Mouse (Mus musculus): ENCODE results near the gene Snx29. TPM values are rescaled to one million over a fixed set of nuclear protein-coding genes. Genes with fewer than 3 reads are reported as not detected.
"Not testable (repeated sequence)": the region's sequence is repeated elsewhere in the genome, so short reads cannot be mapped to it uniquely, and the experiment has no call there.

Snx29 gene
- polyA plus RNA-seq, 1 experiment from 2014 or later = 12.5 TPM

DNA sequence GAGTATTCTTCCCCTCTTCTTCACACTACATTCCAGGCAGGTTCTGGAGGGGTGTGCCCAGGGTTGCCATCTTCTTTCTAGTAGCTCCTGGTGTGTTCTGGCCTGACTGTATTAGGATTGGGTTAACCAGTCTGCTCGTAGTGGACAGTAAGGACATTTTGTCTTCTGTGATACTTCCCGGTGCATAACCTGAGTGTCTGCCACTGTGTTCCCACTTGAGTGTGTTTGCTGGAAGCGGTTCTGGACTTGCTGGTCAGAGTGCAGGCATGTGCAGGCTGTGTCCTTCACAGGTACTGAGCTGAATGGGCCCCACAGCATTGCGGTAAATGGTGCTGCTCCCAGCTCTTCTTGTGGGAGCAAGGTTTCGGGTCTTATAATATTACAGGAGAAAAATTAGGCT is 125.2 kb downstream of the Snx29 start:
- H3K36me3 ChIP-seq = peaks cover 12% of the 10 kb centered on the region; the same call in 1 of the 2 replicates
- DNase-seq (ENCODE audit: low spot score) = no peak
- WGBS = 92% methylated on average over 5 of the region's 5 CpGs
- no peaks in the 10 kb centered on the region for H3K4me1 ChIP-seq
- no peak overlapping the region for H3K27ac ChIP-seq
- no peak overlapping the region for H3K4me3 ChIP-seq
- no peaks in the 10 kb centered on the region for H3K9me3 ChIP-seq (replicated peaks)
- no peaks in the 10 kb centered on the region for H3K27me3 ChIP-seq (ENCODE audit: low read depth, poor library complexity, severe bottlenecking)

DNA sequence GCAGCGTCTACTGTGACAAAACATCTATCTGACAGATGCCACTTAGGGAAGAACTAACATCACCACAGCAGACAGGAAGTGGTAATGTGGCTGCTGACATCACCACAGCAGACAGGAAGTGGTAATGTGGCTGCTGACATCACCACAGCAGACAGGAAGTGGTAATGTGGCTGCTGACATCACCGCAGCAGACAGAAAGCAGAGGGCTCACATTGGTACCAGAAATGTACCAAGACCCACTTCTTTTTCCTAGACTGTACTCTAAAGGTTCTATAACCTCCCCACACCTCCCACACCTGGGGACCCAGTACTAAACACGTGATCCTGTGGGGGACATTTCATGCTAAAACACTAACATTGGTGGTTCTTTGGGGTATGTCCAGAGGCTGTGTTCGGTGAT is 126.0 kb downstream of the Snx29 start:
- H3K4me3 ChIP-seq; H3K4me1 ChIP-seq; H3K9me3 ChIP-seq (replicated peaks); H3K27me3 ChIP-seq (ENCODE audit: low read depth, poor library complexity, severe bottlenecking); H3K27ac ChIP-seq; DNase-seq (ENCODE audit: low spot score): not testable (repeated sequence)
- peaks cover 19% of the 10 kb centered on the region for H3K36me3 ChIP-seq
- 96% methylated on average over 4 of the region's 4 CpGs for WGBS

GRCm38 (mm10) chr16:11449344-11449743 is 126.6 kb downstream of the Snx29 start:
- 90% methylated on average over 4 of the region's 4 CpGs for WGBS
- H3K27ac ChIP-seq = no peak overlapping the region
- no peak overlapping the region for H3K4me3 ChIP-seq
- DNase-seq (ENCODE audit: low spot score) = no peak
- H3K9me3 ChIP-seq (replicated peaks) = no peaks in the 10 kb centered on the region
- no peaks in the 10 kb centered on the region for H3K27me3 ChIP-seq (ENCODE audit: low read depth, poor library complexity, severe bottlenecking)
- peaks cover 25% of the 10 kb centered on the region for H3K36me3 ChIP-seq
- H3K4me1 ChIP-seq = no peaks in the 10 kb centered on the region

GRCm38 (mm10) chr16:11450626-11451025 is 127.9 kb downstream of the Snx29 start:
- peaks cover 35% of the 10 kb centered on the region for H3K36me3 ChIP-seq

GRCm38 (mm10) chr16:11454871-11455270 is 132.2 kb downstream of the Snx29 start:
- Histone ChIP-seq H3K4me1 (peaks cover 28% of the 10 kb centered on the region), H3K4me3 (no peak overlapping the region), H3K27me3 (ENCODE audit: low read depth, poor library complexity, severe bottlenecking) (no peaks in the 10 kb centered on the region), H3K9me3 (replicated peaks) (no peaks in the 10 kb centered on the region), H3K36me3 (peaks cover 27% of the 10 kb centered on the region), H3K27ac (no peak overlapping the region)
- 96% methylated on average over 4 of the region's 4 CpGs for WGBS
- DNase-seq (ENCODE audit: low spot score) = no peak

More at GRCm38 (mm10) chr16:11450626-11451025, 127.9 kb downstream of the Snx29 start:
- H3K4me3 ChIP-seq = no peak overlapping the region
- H3K9me3 ChIP-seq (replicated peaks) = no peaks in the 10 kb centered on the region
- H3K27me3 ChIP-seq (ENCODE audit: low read depth, poor library complexity, severe bottlenecking) = no peaks in the 10 kb centered on the region
- no peaks in the 10 kb centered on the region for H3K4me1 ChIP-seq
- 84% methylated on average over 4 of the region's 4 CpGs for WGBS
- no peak overlapping the region for H3K27ac ChIP-seq
- DNase-seq (ENCODE audit: low spot score) = no peak

- Histone ChIP-seq H3K9me3 (replicated peaks) (no peaks in the 10 kb centered on the region), H3K27ac (peak overlapping the region; percentile 50; the same call in 1 of the 2 replicates), H3K4me3 (no peak overlapping the region), H3K36me3 (peaks cover 27% of the 10 kb centered on the region), H3K4me1 (peaks cover 29% of the 10 kb centered on the region), H3K27me3 (ENCODE audit: low read depth, poor library complexity, severe bottlenecking) (no peaks in the 10 kb centered on the region)
- DNase-seq (ENCODE audit: low spot score) = no peak
- WGBS = 78% methylated on average over 5 of the region's 5 CpGs
Observed at GRCm38 (mm10) chr16:11455545-11456140, 132.9 kb downstream of the Snx29 start.

DNA sequence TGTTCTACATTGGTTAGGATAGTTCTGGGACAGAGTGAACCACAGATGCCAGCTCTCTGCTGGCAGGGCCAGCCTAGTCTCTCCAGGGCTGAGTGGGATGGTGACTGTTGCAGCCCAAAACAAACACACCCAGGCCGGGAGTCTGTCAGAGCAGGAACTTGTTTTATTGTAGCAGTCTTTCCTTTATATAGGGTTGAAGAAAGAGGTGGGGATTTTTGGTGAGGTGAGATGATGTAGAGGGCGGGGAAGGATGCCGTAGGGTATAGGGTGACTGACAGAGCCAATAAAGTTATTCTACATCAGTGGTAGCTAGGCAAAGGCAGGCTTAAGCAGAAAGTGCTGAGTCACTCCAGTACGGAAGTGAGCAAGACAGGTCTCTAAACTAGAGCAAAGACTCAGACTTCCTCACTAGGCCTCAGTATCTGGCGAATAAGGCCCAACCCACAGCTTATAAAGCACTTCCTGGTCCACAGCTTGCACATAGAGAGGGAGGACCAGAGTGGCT is 133.5 kb downstream of the Snx29 start:
- peaks cover 34% of the 10 kb centered on the region for H3K4me1 ChIP-seq
- H3K36me3 ChIP-seq = peaks cover 27% of the 10 kb centered on the region
- no peaks in the 10 kb centered on the region for H3K27me3 ChIP-seq (ENCODE audit: low read depth, poor library complexity, severe bottlenecking)
- H3K4me3 ChIP-seq = no peak overlapping the region
- H3K27ac ChIP-seq = peak overlapping the region; percentile 79
- DNase-seq (ENCODE audit: low spot score) = no peak
- WGBS = 91% methylated on average over 5 of the region's 5 CpGs
- H3K9me3 ChIP-seq (replicated peaks) = no peaks in the 10 kb centered on the region

GRCm38 (mm10) chr16:11457136-11457535 is 134.4 kb downstream of the Snx29 start:
- 81% methylated on average over 5 of the region's 5 CpGs for WGBS
- Histone ChIP-seq H3K9me3 (replicated peaks) (no peaks in the 10 kb centered on the region), H3K4me1 (peaks cover 42% of the 10 kb centered on the region), H3K27ac (peak overlapping the region; percentile 79), H3K27me3 (ENCODE audit: low read depth, poor library complexity, severe bottlenecking) (no peaks in the 10 kb centered on the region), H3K4me3 (no peak overlapping the region), H3K36me3 (peaks cover 27% of the 10 kb centered on the region)
- DNase-seq (ENCODE audit: low spot score) = no peak

GRCm38 (mm10) chr16:11457609-11458350 is 135.1 kb downstream of the Snx29 start:
- Histone ChIP-seq H3K4me1 (peaks cover 42% of the 10 kb centered on the region), H3K4me3 (no peak overlapping the region), H3K36me3 (peaks cover 24% of the 10 kb centered on the region), H3K27me3 (ENCODE audit: low read depth, poor library complexity, severe bottlenecking) (no peaks in the 10 kb centered on the region), H3K9me3 (replicated peaks) (no peaks in the 10 kb centered on the region), H3K27ac (peak overlapping the region; percentile 79)
- peak; percentile 66 for DNase-seq (ENCODE audit: low spot score)
- 23% methylated on average over 2 of the region's 2 CpGs for WGBS

DNA sequence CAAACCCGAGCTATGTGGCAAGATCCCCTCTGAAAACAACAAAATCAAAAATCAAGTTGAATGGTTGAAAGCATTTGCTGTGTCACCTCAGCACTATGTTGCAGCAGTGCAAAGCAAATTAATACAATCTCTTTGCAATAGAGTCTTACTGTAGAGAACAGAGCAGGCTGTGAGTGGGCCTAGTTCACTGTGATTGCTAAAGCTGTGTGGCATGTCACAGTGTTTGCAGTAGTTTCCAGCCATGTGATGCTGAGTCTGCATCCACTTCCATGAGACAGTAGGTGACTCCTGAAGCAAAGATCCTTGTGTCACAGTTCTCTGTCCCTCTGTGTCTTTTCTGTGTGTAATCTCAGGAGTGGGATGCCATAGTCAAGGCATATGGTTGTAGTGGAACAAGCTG is 137.5 kb downstream of the Snx29 start:
- WGBS = 95% methylated on average over 1 of the region's 1 CpGs
- peaks cover 42% of the 10 kb centered on the region for H3K4me1 ChIP-seq
- peaks cover 5% of the 10 kb centered on the region for H3K36me3 ChIP-seq
- no peak overlapping the region for H3K4me3 ChIP-seq
- peak overlapping the region; percentile 58 for H3K27ac ChIP-seq
- no peaks in the 10 kb centered on the region for H3K27me3 ChIP-seq (ENCODE audit: low read depth, poor library complexity, severe bottlenecking)
- DNase-seq (ENCODE audit: low spot score) = no peak
- no peaks in the 10 kb centered on the region for H3K9me3 ChIP-seq (replicated peaks)

DNA sequence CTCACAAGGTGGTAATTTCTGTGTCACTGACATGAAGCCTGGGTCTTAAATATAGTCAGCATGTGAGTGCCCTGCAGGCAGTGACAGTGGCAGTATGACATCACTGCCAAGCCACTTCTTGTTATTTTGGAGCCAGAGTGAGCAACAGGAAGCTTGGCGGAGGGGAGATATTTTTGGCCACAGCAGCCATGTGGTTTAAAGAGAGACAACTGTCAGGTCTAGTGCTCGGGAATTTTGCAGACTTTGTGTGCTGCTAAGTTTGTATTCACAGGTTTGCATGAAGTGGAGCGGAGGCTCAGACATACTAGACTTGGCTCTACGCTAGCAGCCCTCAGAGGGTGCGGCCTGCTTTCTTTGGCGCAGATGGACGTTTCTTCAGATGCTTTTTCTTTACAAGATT is 138.9 kb downstream of the Snx29 start:
- Histone ChIP-seq H3K9me3 (replicated peaks) (no peaks in the 10 kb centered on the region), H3K27ac (0 out of 2 replicates have a peak overlapping the region, but pooled peaks have one; percentile 16), H3K27me3 (ENCODE audit: low read depth, poor library complexity, severe bottlenecking) (no peaks in the 10 kb centered on the region), H3K4me1 (peaks cover 36% of the 10 kb centered on the region), H3K4me3 (no peak overlapping the region), H3K36me3 (no peaks in the 10 kb centered on the region)
- WGBS = 81% methylated on average over 7 of the region's 7 CpGs
- no peak for DNase-seq (ENCODE audit: low spot score)

GRCm38 (mm10) chr16:11468533-11469179 is 145.9 kb downstream of the Snx29 start:
- Histone ChIP-seq H3K4me1 (no peaks in the 10 kb centered on the region), H3K27me3 (ENCODE audit: low read depth, poor library complexity, severe bottlenecking) (no peaks in the 10 kb centered on the region), H3K9me3 (replicated peaks) (no peaks in the 10 kb centered on the region), H3K36me3 (no peaks in the 10 kb centered on the region), H3K27ac (no peak overlapping the region), H3K4me3 (no peak overlapping the region)
- WGBS = 68% methylated on average over 15 of the region's 15 CpGs
- peak; percentile 74 for DNase-seq (ENCODE audit: low spot score)

DNA sequence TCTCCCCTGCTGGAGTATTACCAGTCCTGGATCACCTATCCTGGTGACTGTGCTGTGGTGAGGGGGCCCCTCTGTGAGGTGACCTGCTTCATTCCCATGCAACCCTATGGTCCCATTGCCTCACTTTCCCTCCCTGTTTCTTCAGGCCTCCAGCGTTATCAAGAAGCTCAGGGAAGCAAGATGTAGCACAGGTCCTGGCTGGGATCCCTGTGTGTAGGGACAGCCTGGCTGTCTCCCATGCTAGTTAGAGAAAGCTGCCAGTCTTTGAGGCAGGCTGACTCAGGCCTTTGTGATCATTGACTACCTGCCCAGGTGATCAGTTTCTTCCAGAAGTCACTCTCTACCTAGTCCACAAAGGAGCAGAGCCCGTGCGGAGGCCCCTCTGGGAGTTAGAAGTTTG is 146.8 kb downstream of the Snx29 start:
- no peaks in the 10 kb centered on the region for H3K9me3 ChIP-seq (replicated peaks)
- WGBS = 89% methylated on average over 3 of the region's 3 CpGs

More for the DNA sequence above, 146.8 kb downstream of the Snx29 start:
- no peaks in the 10 kb centered on the region for H3K36me3 ChIP-seq
- no peaks in the 10 kb centered on the region for H3K27me3 ChIP-seq (ENCODE audit: low read depth, poor library complexity, severe bottlenecking)
- H3K4me3 ChIP-seq = no peak overlapping the region
- H3K27ac ChIP-seq = no peak overlapping the region
- no peak for DNase-seq (ENCODE audit: low spot score)
- no peaks in the 10 kb centered on the region for H3K4me1 ChIP-seq
